Mouse (Mus musculus): Measurements from ENCODE around the gene Mrps34.

Gene Mrps34

DNA sequence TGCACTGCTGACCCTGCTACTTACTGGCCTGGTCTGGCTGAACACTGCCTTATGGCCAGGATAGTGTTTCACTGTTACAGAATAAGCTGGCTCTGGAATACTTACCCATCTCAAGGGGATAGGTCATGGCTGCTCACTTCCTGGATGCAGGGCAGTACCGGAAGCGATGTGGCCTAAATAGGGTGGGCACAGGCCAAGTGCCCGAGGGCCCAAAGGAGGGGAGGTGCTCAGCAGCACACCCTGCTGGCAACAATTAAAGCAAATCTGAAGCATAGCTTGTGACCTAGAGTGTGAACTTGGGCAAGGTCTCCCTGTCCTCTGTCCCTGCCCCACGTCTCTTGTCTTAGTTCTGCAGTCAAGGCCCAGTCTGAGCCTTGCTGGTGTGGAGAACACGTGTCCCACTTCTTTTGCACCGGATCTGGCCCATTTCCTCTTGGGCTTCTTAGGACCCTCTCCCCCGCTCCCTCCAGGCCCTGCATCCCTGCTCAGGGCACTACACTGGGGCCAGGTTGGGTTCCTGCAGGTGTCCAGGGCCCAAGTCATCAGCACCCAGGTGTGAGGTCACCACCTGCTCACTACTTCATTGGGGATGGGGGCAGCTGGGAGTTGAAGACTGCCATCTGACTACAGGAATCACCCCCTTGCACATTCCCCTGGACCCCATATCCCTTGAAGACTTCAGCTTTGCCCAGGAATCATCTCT, 13.0 kb upstream of the Mrps34 start:
- no peak for DNase-seq (ENCODE audit: low spot score in 2 of 2)

DNA sequence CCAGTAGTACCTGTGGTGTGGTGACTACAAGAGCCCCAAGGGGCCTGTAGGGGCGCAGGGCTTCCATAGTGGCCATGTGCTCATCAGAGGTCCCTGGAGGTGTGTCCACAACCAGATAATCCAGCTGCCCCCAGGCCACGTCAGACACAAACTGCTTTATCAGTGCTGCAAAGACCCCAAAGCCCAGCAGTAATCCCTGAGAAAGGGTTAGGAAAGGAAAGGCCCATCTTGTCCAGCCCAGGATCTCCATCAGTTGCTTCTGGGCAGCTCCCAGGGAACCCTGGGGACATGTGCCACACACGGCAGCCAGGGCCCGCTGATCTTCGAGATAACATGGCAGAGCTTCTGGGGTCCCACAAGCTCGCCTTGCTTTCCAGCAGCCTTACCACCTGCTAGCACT, 10.5 kb upstream of the Mrps34 start:
- no peak for DNase-seq (ENCODE audit: low spot score in 2 of 2)

DNA sequence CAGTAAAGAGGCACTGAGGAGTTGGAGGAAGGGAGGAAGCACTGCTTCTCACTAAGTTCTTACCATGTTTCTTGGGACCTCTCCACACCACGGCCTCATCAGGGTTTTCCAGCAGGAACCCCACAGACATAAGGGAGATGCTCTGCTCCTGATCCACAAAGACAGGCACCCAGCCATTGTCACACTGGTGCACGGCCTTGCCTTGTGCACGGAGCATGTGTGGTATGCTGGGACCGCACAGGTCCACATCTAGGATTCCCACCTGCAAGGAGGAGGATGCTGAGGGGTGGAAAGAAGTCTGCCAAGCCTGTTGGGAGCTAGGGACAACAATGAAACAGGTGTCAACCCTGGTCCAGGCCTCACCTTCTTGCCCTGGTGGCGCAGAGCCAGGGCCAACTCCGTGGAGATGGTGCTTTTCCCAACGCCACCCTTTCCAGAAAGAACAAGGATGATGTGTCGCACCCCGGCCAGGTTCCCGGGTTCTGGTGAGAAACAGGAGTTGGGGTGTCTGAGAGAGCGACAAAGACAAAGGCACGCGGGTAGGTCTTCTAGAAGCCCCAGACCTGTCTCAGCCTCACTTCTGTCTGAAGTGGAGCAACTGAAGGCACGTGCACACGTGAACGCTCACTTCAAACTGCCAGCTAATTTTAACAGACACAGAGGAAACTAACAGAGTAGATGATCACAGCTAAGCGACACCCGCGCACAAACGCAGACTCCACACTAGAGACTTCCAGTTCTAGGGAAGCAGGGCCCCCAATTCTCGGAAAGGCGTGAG, 9.4 kb upstream of the Mrps34 start:
- DNase-seq (ENCODE audit: low spot score in 2 of 2), result no peak

DNA sequence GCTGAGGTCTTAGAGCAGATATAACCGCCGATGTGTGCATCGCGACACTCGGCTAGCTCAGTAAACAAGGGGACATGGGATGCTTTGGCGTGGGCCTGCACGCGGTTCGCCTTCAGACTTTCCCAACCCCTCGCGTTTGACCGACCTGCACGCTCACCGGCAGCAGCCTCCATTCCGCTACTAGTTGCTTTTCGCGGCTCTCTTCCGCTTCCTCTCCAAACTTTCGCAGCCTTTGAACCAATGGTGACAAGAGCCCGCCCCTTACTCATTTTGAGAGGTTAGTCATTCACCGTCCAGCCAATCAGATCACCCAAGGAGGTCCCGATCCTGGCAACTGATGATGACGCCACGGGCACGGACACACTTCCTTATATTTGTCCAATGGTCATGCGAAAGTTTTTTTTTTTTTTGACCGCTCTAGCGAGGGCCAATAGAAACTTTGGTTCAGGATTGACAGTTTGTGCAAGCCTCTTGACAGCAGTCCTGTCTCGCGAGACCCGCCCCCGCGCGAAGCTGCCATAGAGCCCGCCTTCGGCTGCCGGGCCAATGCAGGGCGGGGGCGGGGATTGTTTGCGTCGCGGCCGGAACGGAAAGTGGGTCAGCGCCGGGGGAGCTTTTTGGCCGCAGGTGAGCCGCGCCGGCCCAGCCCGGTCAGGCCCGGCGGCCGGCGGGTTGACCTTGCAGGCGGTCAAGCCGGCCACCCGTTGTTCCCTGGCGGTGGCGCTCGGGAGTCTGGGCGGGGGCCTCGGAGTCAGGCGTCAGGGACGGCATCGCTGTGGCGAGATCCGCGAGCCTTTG, 8.6 kb upstream of the Mrps34 start, which contains the start of the genes Nubp2 and Spsb3:
TSS of gene Nubp2 (minus strand) at position 216 of the 798 bp plus-strand sequence.
TSS of gene Spsb3 (plus strand) at position 510 of the 798 bp plus-strand sequence.
- peak; percentile 94 to 99 for DNase-seq (ENCODE audit: low spot score in 2 of 2)

DNA sequence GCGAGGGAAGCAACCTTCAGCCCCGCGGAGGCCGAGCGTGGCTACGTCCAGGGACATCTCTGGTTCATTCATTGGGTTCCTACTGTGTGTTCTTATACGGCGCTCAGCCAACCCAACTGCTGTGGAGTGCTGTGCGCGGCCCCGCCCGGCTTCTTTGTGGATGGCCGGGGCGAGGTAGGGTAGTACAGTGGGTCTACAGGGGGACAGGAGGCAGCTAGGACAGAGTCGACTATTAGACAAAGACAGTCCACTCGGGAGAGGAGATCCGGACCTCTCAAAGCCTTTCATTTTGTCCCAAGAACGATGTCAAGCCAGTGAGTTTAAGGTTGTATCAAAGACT, 8.0 kb upstream of the Mrps34 start:
- DNase-seq (ENCODE audit: low spot score in 2 of 2), result no peak

DNA sequence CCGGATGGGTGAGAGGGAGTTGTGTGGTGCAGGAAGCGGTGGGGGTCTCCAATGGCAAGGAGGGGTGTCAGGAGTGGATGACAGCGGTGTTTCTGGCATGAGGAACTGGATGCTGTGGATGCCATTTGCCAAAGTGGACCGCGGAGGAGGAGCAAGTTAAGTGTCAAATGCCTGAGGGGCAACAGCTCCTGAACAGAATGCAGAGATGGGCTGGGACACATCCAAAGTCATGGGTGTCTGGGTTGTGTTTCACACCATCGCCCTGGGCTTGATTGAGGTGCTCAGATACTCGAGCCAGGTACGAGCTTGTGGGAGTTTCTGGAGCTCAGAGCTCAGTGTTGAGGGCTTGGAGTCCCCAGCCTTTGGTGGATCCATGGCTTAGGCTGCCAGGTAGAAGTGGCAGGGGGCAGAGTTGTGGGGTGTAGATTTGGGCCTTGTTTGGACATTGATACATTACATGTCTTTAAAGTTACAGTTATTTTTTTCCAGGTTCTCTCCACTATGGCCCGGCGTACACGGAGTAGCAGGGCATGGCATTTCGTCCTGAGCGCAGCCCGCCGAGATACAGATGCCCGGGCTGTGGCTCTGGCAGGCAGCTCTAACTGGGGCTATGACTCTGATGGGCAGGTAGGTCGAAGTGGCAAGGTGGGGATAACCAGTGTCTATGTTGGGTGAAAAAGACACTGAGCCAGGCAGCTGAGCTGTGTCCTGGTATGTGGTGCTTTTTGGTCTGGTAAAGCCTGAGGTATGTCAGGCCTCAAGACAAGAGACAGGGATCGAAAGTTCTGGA, 7.4 kb upstream of the Mrps34 start:
- DNase-seq (ENCODE audit: low spot score in 2 of 2), result no peak

DNA sequence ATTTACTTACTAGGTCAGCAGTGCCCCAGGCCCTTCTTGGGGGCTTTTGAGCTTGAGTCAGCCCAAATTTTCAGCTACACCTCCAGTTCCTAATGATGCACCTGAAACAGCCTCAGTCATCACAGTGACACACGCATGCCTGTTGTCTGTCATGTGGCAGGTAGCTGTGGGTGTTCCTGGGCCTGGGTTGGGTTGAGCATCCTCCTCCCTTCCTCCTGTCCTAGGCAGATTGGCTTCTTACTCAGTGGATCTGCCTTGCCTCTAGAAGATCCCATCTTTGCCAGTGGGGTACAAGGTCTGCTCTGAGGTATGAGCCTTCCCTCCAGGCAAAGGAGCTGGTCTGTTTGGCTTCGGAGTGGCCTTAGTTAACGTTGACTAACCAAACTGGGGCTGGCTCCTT, 6.1 kb upstream of the Mrps34 start:
- DNase-seq (ENCODE audit: low spot score in 2 of 2), result no peak

DNA sequence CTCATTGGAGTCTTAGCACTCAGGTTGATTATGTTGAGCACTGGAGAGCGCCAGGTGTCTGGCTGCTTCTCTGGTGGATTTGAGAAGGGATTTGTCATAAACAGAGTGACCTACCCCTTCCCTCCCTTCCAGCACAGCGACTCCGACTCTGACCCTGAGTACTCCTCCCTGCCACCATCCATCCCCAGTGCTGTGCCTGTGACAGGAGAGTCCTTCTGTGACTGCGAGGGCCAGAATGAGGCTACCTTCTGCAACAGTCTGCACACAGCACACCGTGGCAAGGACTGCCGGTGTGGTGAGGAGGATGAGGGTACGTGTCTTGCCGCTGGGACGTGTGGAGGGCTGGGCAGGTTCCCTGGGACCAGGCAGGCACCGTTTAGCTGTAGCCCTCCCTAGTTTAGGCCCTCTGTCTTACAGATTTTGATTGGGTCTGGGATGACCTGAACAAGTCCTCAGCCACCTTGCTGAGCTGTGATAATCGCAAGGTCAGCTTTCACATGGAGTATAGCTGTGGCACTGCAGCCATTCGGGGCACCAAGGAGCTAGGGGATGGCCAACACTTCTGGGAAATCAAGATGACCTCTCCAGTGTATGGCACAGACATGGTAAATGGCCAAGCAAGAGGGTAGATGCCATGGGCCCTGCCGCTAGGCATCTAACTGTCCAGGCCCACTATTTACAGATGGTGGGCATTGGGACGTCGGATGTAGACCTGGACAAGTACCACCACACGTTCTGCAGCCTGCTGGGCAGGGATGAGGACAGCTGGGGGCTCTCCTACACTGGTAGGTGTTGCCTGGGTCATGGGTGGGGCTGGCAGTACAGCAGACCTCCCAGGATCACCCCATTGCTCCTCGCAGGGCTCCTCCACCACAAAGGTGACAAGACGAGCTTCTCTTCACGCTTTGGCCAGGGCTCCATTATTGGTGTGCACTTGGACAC, 4.5 kb upstream of the Mrps34 start:
- no peak for DNase-seq (ENCODE audit: low spot score in 2 of 2)

DNA sequence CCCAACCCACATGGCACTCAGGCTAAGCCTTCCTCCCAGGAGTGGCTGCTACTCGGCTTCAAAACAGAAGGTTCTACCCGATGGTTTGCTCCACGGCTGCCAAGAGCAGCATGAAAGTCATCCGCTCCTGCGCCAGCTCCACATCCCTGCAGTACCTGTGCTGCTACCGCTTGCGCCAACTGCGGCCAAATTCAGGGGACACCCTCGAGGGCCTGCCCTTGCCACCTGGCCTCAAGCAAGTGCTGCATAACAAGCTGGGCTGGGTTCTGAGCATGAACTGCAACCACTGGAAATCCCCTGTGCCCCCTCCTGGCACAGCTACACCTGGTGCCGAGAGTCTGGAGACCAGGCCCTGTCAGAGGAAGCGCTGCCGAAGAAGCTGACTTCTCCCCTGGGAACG, 3.6 kb upstream of the Mrps34 start:
- no peak for DNase-seq (ENCODE audit: low spot score in 2 of 2)

DNA sequence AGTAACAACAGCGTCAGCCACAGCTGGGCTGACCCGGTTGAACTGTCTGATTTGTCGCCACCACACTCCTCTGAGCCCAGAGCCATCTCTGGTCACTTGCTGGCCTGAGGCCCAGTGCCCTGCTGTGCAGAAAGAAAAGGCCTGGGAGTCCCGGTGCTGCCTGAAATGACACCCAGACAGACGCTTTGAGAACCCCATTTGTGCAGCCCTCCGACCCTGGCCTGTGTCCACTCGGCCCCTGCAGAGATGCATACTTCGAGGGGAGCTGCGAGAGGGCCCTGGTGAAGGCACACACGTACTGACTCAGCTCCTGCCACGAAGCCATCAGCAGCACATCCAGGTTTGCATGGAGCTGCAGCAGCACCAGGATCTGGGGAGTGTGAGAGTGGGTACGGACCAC, 2.1 kb upstream of the Mrps34 start:
- DNase-seq (ENCODE audit: low spot score in 2 of 2), result no peak

DNA sequence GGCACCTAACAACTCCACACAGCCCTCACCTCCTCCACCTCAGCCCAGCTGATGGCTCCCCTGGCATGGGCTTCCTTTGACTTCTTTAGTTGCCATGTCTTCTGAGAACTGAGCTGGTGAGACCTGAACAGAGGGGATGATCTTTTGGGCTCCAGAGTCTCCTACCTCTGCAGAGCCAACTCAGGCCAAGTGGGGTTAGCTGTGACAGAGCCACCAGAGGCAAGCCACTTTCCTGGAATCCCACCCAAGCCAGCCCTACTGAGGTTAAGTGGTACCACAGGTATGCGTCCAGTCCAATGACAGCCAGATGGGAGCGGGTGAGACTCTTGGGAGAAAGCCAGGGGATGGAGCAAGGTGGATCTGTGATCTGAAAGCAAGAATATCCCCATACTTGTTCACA, 1.6 kb upstream of the Mrps34 start:
- no peak for DNase-seq (ENCODE audit: low spot score in 2 of 2)

DNA sequence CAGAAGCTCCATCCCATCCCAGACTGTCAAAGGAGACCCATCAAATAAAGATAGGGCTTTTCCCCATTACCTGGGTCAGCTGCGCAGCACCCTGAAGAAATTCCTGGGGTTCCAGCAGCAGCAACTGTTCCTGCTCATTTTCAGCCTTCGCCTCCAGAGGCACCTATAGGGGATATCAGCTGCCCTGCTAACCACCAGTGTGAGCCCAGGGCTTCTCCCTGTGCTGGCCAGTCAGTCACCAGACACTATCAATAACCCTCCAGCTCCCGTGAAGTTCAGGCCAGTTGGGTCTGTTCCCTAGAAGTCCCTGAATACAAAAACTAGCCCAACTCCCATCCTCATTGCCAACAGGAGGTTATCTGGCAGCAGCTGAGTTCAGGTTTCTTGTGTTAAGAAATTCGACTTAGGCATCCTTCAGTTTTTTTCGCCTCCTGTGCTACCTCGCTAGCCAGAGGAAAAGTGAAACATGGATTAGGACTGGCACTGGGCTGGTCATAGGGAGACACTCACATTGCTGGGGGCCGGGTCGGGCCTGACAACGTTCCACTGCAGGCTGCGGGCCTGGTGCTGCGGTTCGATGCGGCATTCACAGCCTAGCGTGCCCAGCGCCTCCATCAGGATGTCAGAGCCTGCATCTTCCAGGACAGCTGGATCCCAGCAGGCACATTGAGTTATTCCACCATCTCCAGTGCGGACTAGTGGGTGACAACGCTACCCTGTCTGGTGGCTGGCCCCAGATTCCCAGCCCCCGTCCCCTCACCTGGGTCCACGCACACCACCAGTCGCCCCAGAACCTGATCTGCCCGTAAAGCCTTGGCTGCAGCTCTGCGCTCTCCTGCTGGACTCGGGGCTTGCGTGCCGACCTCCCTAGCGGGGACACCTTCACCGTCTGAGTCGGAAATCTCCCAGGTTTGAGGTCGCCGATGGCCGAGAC, 588 bp upstream of the Mrps34 start:
- DNase-seq (ENCODE audit: low spot score in 2 of 2), result no peak

DNA sequence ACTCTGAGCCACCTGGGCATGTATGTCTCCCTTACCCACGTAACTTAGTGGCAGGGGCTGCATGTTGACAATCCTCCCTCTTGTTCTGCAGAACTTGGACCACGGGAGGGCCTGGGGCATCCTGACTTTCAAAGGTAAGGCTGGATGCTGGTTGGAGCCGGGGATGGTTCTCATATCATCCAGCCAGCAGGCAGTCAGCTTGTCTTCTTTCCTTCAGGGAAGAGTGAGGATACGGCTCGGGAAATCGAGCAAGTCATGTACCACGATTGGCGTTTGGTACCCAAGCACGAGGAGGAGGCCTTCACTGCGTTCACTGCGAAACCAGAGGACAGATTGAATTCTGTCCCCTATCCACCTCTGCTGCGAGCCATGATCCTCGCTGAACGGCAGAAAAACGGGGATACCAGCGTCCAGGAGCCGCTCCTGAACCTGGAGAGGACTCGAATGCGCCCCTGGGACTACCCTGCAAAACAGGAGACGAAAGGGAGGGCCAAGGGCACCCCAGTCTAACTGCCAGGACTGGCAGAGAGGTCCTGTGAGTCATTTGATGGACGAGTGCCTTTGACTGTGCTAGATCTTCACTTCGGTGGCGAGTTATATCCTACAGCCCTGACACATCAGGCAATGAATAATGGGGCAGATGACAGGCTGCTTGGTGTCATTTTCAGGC, 790 bp downstream of the Mrps34 start:
- DNase-seq (ENCODE audit: low spot score in 2 of 2), result no peak

DNA sequence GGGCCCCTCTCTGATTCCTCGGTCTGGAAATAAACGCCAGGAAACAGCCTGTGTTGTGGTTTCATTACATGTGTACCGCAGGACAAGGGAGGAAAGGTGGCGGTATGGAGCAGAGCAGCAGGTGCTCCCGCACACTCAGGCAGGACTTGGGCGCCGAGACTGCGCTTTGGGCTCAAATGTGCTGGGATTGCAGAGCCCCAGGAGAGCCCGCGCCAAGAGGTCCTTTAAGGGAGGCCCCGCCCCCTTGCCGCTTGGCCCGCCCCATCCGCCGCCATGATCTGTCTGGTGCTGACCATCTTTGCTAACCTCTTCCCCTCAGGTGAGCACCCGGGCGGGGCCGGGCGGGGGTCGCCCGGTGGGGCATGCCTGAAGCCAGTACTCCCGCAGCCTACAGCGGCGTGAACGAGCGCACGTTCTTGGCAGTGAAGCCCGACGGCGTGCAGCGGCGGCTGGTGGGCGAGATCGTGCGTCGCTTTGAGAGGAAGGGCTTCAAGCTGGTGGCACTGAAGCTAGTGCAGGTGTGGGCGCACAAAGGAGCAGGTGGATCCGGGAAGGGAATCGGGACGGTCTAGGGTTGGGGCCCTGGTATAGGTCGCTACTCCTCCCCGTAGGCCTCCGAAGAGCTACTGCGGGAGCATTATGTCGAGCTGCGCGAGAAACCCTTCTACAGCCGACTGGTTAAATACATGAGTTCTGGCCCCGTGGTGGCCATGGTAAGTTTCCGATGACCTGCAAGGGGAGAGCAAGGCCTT, 1.5 kb downstream of the Mrps34 start, which contains the start of gene Nme3:
TSS of gene Nme3 (plus strand) at position 260 of the 752 bp plus-strand sequence.
- peak in 1 of 2 experiments; percentile 64 for DNase-seq (ENCODE audit: low spot score in 2 of 2)

DNA sequence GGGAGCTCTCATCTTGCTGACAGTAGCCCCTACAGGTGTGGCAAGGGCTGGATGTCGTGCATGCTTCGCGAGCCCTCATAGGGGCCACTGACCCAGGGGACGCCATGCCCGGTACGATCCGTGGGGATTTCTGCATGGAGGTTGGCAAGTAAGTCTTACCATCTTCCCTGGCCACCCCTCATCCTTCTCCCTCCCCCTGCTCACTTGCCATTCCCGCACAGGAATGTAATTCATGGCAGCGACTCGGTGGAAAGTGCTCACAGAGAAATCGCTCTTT, 2.0 kb downstream of the Mrps34 start:
- DNase-seq (ENCODE audit: low spot score in 2 of 2), result no peak

DNA sequence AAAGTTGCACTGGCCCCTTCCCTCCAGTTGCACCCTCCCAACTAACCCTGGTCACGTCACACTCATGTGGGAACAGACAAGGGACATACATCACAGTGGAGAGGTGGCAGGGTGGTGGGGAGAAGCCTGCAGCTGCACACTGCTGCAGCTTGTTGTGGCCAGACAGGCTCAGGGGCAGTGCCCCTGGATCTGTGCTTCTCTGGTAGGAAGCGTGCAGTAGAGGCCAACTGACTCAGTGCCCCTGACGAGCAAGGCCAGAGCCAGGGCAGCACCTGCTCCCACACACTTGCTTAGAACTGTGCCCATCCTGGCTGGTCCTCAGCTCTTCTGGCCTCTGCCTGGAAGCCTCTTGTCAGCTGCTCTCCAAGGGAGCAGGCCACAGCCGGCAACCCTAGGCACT, 2.7 kb downstream of the Mrps34 start:
- no peak for DNase-seq (ENCODE audit: low spot score in 2 of 2)

DNA sequence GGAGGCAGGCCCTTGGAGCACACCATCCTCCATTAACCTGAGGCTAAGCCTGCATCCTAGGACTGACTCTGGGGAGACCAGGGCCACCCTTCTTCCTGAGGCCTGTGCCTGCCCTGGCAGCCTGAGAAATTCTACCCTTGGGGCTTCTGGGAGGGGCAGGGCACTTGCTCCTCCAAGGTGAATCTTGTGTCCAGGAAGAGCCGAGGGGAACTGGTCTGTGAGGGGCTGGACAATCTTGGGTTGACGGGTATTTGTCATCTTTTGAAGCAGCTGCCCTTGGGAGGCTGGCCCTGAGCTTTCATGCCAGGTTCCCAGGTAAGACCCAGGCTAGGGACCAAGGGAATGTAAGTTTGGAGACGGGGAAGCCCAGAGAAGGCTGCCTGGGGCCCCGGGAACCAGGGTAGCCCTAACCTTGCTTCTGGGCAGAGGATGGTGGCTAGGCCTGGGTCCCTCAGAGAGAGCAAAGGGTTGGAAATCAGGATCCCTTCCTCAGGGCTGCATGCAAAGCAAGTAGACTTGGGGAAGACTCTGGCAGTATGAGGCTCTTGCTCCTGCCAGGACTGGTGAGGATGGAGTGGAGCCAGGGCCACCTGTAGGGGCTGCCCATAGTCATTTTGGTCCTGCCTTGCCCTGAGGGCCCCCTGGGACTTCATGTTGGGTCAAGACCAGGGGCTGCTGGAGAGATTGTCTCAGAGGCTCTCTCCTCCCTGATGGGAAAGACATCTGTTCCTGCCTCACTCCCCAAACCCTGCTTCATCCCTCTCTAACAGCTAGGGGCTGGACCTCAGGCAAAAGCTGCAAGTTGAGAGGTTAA, 3.3 kb downstream of the Mrps34 start:
- DNase-seq (ENCODE audit: low spot score in 2 of 2), result no peak

DNA sequence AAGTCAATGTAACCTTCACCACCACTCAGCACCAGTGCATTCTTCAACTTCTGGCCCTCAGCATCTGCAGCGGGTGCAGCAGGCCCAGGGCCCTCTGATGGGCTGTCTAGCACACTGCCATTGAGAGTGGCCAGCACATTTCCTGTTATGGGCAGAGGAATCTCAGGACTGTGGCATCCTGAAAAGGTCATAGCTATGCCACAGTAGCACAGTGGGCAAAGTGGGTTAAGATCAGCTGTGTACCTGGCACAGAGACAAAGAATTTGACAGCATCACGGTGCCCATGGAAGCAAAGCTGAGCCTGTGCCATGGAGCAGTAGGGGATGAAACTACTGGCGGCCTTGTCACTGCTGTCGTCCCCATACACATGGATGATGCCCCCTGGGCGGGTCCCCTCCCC, 4.2 kb downstream of the Mrps34 start:
- no peak for DNase-seq (ENCODE audit: low spot score in 2 of 2)
